Mouse (Mus musculus): ENCODE results near the gene Fndc9.

Fndc9 gene

GRCm38 (mm10) chr11:46235334-46235733 is at the start of gene Fndc9:
TSS of gene Fndc9 (plus strand) at chr11:46235531.
- in situ Hi-C loops (cut with MseI, MboI): no loop called here

GRCm38 (mm10) chr11:46188283-46188682 is 47.0 kb upstream of the Fndc9 start:
- in situ Hi-C loops (cut with MseI, MboI): no loop called here

- in situ Hi-C loops (cut with MseI, MboI): no loop called here
Observed at GRCm38 (mm10) chr11:46194175-46194574, 41.2 kb upstream of the Fndc9 start.

DNA sequence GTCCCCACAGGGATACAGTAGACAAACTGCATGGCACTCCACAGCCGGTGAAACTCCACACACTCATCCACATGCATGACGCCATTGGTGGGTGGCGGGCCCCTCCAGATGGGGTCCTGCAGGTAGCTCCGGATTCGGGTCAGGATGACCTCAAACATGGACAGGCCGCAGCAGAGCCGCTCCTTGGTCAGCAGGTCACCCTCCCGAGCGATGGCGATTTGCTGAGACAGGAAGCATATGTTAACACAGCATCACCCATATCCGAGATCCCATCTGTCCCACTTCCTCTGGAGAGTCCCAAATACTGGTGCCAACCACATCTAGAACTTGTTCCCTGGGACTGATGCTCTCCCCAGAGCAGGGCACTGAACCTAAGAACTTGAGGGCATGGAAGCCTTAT is 34.7 kb upstream of the Fndc9 start:
- in situ Hi-C loops (cut with MseI, MboI): no loop called here

- in situ Hi-C loops (cut with MseI, MboI): no loop called here
Observed at GRCm38 (mm10) chr11:46201636-46202546, 33.4 kb upstream of the Fndc9 start.

DNA sequence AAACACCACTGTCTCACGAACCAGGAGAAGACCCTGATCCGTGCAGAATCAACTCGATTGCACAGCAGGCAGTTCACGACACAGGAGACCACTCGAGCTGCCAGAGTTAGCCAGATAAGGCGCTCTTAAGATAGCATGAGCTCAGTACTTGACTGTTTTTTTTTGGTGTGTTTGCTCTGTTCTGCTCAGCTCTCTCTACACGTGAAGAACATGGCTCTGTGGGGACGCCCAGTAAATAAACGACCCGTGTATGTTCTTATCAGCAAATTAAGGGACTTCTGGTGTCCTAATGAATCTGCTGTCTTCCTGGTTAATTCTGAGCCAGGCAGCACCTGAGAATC is 32.8 kb upstream of the Fndc9 start:
- in situ Hi-C loops (cut with MseI, MboI): no loop called here

- in situ Hi-C loops (cut with MseI, MboI): no loop called here
Observed at GRCm38 (mm10) chr11:46204841-46205240, 30.5 kb upstream of the Fndc9 start.

- in situ Hi-C loops (cut with MseI, MboI): no loop called here
Observed at GRCm38 (mm10) chr11:46205639-46206409, 29.5 kb upstream of the Fndc9 start.

DNA sequence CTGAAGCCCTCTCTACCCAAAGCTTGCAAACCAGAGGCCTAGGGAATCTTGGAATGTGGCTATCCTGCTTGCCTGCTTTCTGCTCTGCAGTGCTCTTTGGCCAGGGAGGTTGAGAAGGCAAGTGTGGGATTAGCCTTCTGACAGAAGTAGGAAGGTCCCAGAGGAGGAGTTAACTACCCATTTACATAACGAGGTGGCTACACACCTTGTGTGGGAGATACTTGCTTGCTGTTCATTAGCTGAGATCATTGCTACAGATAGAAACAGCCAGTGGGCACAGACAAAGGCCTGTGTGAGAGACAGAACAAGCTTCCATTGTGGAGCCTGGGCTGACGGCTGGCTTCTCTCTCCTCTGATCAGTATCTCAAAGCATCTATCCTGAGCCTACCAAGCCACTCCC is 25.4 kb upstream of the Fndc9 start:
- in situ Hi-C loops (cut with MseI, MboI): loop anchor here (10.0 kb wide), 1 partner anchor 155 kb away; the partner anchor contains the start of genes Adam19 (in 2 of the 2) and Gm12166 (in 2 of the 2)

DNA sequence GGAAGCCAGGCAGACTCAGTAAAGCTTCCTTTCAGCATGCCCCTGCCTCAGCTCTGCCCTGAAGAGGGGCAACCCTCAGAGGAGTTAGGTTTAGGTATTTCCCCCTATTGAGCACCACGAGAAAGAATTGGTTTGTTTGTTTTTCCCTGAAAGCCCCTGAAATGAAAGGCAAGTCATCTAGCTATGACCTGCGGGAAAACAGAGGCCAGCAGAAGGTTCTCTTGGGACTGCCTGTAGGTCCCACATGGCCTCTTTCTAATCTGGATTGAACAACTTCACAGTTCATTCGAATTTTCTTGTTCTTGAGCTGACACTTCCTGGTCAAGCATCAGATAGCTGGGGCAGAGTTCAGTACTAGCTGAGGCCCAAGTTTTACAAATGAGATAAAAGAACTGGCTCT is 23.5 kb upstream of the Fndc9 start:
- in situ Hi-C loops (cut with MseI, MboI): loop anchor here (10.0 kb wide), 1 partner anchor 157 kb away; the partner anchor contains the start of genes Adam19 (in 2 of the 2) and Gm12166 (in 2 of the 2)

- in situ Hi-C loops (cut with MseI, MboI): loop anchor here (10.0 kb wide), 1 partner anchor 159 kb away; the partner anchor contains the start of genes Adam19 (in 2 of the 2) and Gm12166 (in 2 of the 2)
Observed at GRCm38 (mm10) chr11:46213844-46214243, 21.5 kb upstream of the Fndc9 start.

- in situ Hi-C loops (cut with MseI, MboI): loop anchor here (10.0 kb wide), 1 partner anchor 160 kb away; the partner anchor contains the start of genes Adam19 (in 2 of the 2) and Gm12166 (in 2 of the 2)
Observed at GRCm38 (mm10) chr11:46214368-46215230, 20.7 kb upstream of the Fndc9 start.

DNA sequence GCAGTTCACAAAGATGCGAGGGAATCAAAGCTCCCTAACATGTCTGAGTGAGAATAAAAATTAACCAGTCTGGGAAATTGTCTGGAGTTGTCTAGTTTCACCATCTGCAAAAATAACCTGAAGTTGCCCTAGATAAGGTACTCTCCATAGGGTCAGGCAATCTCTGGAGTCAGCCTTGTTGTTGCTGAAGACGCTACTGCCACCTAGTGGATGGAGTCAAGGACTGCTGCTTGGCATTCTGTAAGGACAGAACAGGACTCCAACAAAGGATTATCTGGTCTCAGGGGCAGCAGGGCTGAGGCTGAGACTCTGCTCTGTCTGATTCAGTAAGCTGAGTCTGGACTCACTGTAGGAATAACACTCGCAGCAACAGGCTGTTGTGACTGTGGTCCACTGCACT is 20.0 kb upstream of the Fndc9 start:
- in situ Hi-C loops (cut with MseI, MboI): loop anchor here (10.0 kb wide), 1 partner anchor 161 kb away; the partner anchor contains the start of genes Adam19 (in 2 of the 2) and Gm12166 (in 2 of the 2)

DNA sequence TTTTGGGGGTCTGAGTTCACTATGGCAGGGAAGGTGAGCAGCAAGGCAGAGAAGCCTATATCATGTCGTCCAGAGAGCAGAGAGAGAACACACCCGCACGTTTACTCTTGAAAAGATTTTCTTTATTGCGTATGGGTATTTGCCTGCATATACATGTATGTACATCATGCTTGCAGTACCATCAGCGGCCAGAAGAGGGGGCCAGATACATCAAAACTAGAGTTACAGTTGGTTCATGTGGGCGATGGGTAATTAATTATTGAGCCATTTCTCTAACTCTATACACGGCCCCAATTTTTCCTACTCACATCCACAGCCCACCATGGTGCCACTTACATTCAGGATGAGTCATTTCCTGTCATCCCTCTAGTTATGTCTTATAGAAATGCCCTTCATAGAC is 18.7 kb upstream of the Fndc9 start:
- in situ Hi-C loops (cut with MseI, MboI): loop anchor here (10.0 kb wide), 1 partner anchor 162 kb away; the partner anchor contains the start of genes Adam19 (in 2 of the 2) and Gm12166 (in 2 of the 2)

- in situ Hi-C loops (cut with MseI, MboI): loop anchor here (10.0 kb wide), 1 partner anchor 163 kb away; the partner anchor contains the start of genes Adam19 (in 2 of the 2) and Gm12166 (in 2 of the 2)
Observed at GRCm38 (mm10) chr11:46217686-46218085, 17.6 kb upstream of the Fndc9 start.

- in situ Hi-C loops (cut with MseI, MboI): loop anchor here (10.0 kb wide), 1 partner anchor 164 kb away; the partner anchor contains the start of genes Adam19 (in 2 of the 2) and Gm12166 (in 2 of the 2)
Observed at GRCm38 (mm10) chr11:46218584-46218983, 16.7 kb upstream of the Fndc9 start.

GRCm38 (mm10) chr11:46219380-46219779 is 16.0 kb upstream of the Fndc9 start:
- in situ Hi-C loops (cut with MseI, MboI): loop anchor here (10.0 kb wide), 1 partner anchor 165 kb away; the partner anchor contains the start of genes Adam19 (in 2 of the 2) and Gm12166 (in 2 of the 2)

DNA sequence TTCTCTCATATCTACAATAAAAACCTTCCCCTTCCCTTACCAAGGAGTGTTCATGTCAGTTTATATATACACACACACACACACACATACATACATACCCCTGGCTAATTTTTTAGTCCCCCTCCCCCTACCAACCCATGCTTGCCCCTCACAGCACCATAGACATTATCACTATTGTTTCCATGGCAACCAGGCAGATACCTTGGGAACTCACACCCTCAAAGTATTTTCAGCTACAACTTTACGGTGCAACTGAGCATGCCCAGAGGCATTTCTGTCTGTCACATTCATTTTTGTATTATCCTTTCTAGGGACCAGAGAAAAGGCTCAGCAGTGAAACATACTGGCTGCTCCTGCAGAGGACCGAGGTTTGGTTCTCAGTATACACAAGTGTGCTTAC is 15.1 kb upstream of the Fndc9 start:
- in situ Hi-C loops (cut with MseI, MboI): no loop called here

- in situ Hi-C loops (cut with MseI, MboI): no loop called here
Observed at GRCm38 (mm10) chr11:46223575-46223974, 11.8 kb upstream of the Fndc9 start.

- in situ Hi-C loops (cut with MseI, MboI): no loop called here
Observed at GRCm38 (mm10) chr11:46225345-46225744, 10.0 kb upstream of the Fndc9 start.

DNA sequence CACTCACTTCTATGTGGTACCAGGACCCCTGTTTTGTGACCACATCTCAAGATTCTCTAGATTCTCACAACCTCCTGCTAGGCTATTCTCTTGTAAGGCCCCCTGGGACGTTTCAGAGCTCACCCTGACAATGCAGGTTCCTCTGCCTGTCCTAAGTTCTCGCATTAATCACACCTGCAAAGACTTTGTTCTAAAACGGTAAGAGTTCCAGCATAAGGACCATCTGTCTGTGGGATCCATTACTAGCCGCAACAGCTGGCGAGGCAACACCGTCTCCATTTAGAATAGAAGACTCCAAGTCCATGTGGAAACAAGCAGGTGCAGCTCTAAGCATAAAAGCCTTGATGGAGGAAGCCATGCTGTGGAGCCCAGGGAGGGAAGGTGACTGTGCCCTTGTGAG is 5.1 kb upstream of the Fndc9 start:
- in situ Hi-C loops (cut with MseI, MboI): no loop called here
